Mouse (Mus musculus): ENCODE data around the gene Cyb5r3.

DNA sequence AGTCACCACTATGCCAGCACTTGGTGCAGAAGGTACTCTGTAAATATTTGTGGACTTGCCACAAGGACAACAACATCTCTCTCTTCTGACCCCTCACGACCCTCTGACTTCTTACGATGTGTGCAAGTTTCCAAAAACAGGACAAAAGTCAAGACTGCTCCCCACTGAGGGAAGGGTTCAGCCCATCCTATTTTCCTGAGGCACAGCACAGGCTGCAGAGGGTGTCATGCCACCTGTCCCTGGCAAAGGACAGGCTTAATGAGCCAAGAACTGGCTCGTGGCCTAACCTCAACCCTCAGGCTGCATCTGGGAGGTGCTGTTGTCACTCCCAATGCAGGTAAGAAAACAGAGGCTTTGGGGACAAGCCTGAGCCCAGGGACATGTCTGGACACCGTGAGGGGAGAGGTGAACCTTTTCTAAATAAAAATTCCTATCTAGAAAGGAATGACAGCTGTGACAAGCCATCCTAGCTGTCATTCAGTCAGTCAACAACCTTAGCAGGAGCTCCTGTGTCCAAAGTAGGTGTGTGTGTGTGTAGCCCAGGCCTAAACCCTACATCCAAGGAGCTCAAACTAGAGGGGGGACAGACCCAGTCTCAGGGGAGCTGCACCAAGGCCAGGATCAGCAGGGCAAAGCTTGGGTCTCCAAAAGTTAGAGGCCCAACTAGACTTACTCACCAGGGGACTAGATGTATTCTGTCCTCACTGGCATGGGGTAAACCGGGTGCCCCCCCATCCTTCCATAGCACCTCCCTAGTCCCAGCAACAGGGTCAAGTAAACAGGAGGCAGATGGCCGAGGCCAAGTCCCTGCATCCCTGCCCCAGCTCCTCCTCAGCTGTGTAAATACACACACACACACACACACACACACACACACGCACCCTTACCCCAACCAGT, 3.3 kb downstream of the Cyb5r3 start:
- TF ChIP-seq CTCF (IDR thresholded peaks at IDR 0.05; ENCODE audit: low read depth): no peak
- TF ChIP-seq EP300 (optimal IDR thresholded peaks at IDR 0.05): no peak
